Mouse (Mus musculus): ENCODE measurements around the gene Cyct.

- no peak for TF ChIP-seq EP300 (IDR thresholded peaks at IDR 0.05; ENCODE audit: low read length)
- TF ChIP-seq KAT2A (IDR thresholded peaks at IDR 0.05; ENCODE audit: insufficient replicate concordance, low read length), result no peak
- TF ChIP-seq MEF2A (IDR thresholded peaks at IDR 0.05; ENCODE audit: borderline replicate concordance, low read depth, low read length), result no peak
- TF ChIP-seq TCF12 (IDR thresholded peaks at IDR 0.05; ENCODE audit: low read depth, low read length), result no peak
- no peak for TF ChIP-seq PAX5 (IDR thresholded peaks at IDR 0.05; ENCODE audit: low read length)
- TF ChIP-seq POLR2A (IDR thresholded peaks at IDR 0.05; ENCODE audit: low read depth, low read length), result no peak
Observed at GRCm38 (mm10) chr2:76342146-76342545, 18.1 kb downstream of the Cyct start.

Measured in CH12.LX (cell line).